Mouse (Mus musculus): ENCODE data around the gene Meiob. TPM values are rescaled to one million over a fixed set of nuclear protein-coding genes. Genes with fewer than 3 reads are reported as not detected.

The Meiob gene
- polyA plus RNA-seq, 1 experiment from 2014 or later, result not detected

- H3K9ac ChIP-seq (ENCODE audit: low read depth, low read length), result peak overlapping the region; percentile 88
- H3K36me3 ChIP-seq (ENCODE audit: control insufficient read depth, insufficient read depth, low read length), result peaks cover 21% of the 10 kb centered on the region; the same call in 1 of the 2 replicates
- H3K4me3 ChIP-seq (ENCODE audit: low read length), result peak overlapping the region; percentile 90
- no peaks in the 10 kb centered on the region for H3K27me3 ChIP-seq (replicated peaks; ENCODE audit: control insufficient read depth, insufficient read depth, low read length)
- H3K4me2 ChIP-seq (ENCODE audit: low read depth, low read length), result peak overlapping the region; percentile 95
- no peak for ATAC-seq
- H3K9me3 ChIP-seq (ENCODE audit: control insufficient read depth, low read length), result no peaks in the 10 kb centered on the region
- 60% methylated on average over 18 of the region's 18 CpGs for WGBS
- peaks cover 20% of the 10 kb centered on the region for H3K4me1 ChIP-seq (ENCODE audit: control insufficient read depth, insufficient read depth, low read length)
- no peak overlapping the region for H3K27ac ChIP-seq (ENCODE audit: low read length)
Observed at GRCm38 (mm10) chr17:24887291-24888080, 83.4 kb downstream of the Meiob start.

GRCm38 (mm10) chr17:24888862-24889261, 84.8 kb downstream of the Meiob start:
- no peak overlapping the region for H3K27ac ChIP-seq (ENCODE audit: low read length)

More at GRCm38 (mm10) chr17:24888862-24889261, 84.8 kb downstream of the Meiob start:
- Histone ChIP-seq H3K36me3 (ENCODE audit: control insufficient read depth, insufficient read depth, low read length) (peaks cover 28% of the 10 kb centered on the region), H3K9ac (ENCODE audit: low read depth, low read length) (no peak overlapping the region), H3K27me3 (replicated peaks; ENCODE audit: control insufficient read depth, insufficient read depth, low read length) (no peaks in the 10 kb centered on the region), H3K4me2 (ENCODE audit: low read depth, low read length) (no peak overlapping the region), H3K4me1 (ENCODE audit: control insufficient read depth, insufficient read depth, low read length) (peaks cover 24% of the 10 kb centered on the region), H3K9me3 (ENCODE audit: control insufficient read depth, low read length) (no peaks in the 10 kb centered on the region), H3K4me3 (ENCODE audit: low read length) (no peak overlapping the region)
- no peak for ATAC-seq
- WGBS, result 79% methylated on average over 3 of the region's 3 CpGs

Other genes with a start within 250 kb of the Meiob start
- gene Tsc2, start 171.7 kb upstream of the Meiob start, polyA plus RNA-seq (2015; fragmentation: Nextera tagmentation; extraction: Ambion mirVana), result 38.5 and 41.8 TPM in 2 replicates
- gene Nthl1, start 171.6 kb upstream of the Meiob start, polyA plus RNA-seq (2015; fragmentation: Nextera tagmentation; extraction: Ambion mirVana), result 17.2 and 18.1 TPM in 2 replicates
- 37.5 and 38.6 TPM in 2 replicates for gene Slc9a3r2, start 154.0 kb upstream of the Meiob start, polyA plus RNA-seq (2015; fragmentation: Nextera tagmentation; extraction: Ambion mirVana)
- 0.29 TPM in 1 of 2 replicates, not detected in the other for gene Npw, start 145.8 kb upstream of the Meiob start, polyA plus RNA-seq (2015; fragmentation: Nextera tagmentation; extraction: Ambion mirVana)
- 11.0 and 15.4 TPM in 2 replicates for gene Zfp598, start 134.6 kb upstream of the Meiob start, polyA plus RNA-seq (2015; fragmentation: Nextera tagmentation; extraction: Ambion mirVana)
- 6.0 and 6.9 TPM in 2 replicates for gene Syngr3, start 114.3 kb upstream of the Meiob start, polyA plus RNA-seq (2015; fragmentation: Nextera tagmentation; extraction: Ambion mirVana)
- gene Gfer, start 108.1 kb upstream of the Meiob start, polyA plus RNA-seq (2015; fragmentation: Nextera tagmentation; extraction: Ambion mirVana), result 47.3 and 48.5 TPM in 2 replicates
- gene Noxo1, start 108.1 kb upstream of the Meiob start, polyA plus RNA-seq (2015; fragmentation: Nextera tagmentation; extraction: Ambion mirVana), result 17.7 and 19.0 TPM in 2 replicates
- 63.5 and 68.4 TPM in 2 replicates for gene Tbl3, start 96.6 kb upstream of the Meiob start, polyA plus RNA-seq (2015; fragmentation: Nextera tagmentation; extraction: Ambion mirVana)
- 0.15 TPM in 1 of 2 replicates, not detected in the other for gene Rnf151, start 86.2 kb upstream of the Meiob start, polyA plus RNA-seq (2015; fragmentation: Nextera tagmentation; extraction: Ambion mirVana)
- gene Rps2, start 86.2 kb upstream of the Meiob start, polyA plus RNA-seq (2015; fragmentation: Nextera tagmentation; extraction: Ambion mirVana), result 1,425 and 1,515 TPM in 2 replicates
- 376 and 382 TPM in 2 replicates for gene Ndufb10, start 79.8 kb upstream of the Meiob start, polyA plus RNA-seq (2015; fragmentation: Nextera tagmentation; extraction: Ambion mirVana)
- not detected in 2 replicates for gene Rpl3l, start 76.5 kb upstream of the Meiob start, polyA plus RNA-seq (2015; fragmentation: Nextera tagmentation; extraction: Ambion mirVana)
- gene Msrb1, start 67.6 kb upstream of the Meiob start, polyA plus RNA-seq (2015; fragmentation: Nextera tagmentation; extraction: Ambion mirVana), result 28.8 and 32.8 TPM in 2 replicates
- 0.28 and 0.39 TPM in 2 replicates for gene Hs3st6, start 51.3 kb upstream of the Meiob start, polyA plus RNA-seq (2015; fragmentation: Nextera tagmentation; extraction: Ambion mirVana)
- 86.5 and 95.5 TPM in 2 replicates for gene Hagh, start 35.9 kb downstream of the Meiob start, polyA plus RNA-seq (2015; fragmentation: Nextera tagmentation; extraction: Ambion mirVana)
- gene Fahd1, start 46.1 kb downstream of the Meiob start, polyA plus RNA-seq (2015; fragmentation: Nextera tagmentation; extraction: Ambion mirVana), result 115 and 132 TPM in 2 replicates
- 6.2 and 7.4 TPM in 2 replicates for gene Igfals, start 61.7 kb downstream of the Meiob start, polyA plus RNA-seq (2015; fragmentation: Nextera tagmentation; extraction: Ambion mirVana)
- 58.9 and 61.3 TPM in 2 replicates for gene Nubp2, start 82.1 kb downstream of the Meiob start, polyA plus RNA-seq (2015; fragmentation: Nextera tagmentation; extraction: Ambion mirVana)
- gene Spsb3, start 82.4 kb downstream of the Meiob start, polyA plus RNA-seq (2015; fragmentation: Nextera tagmentation; extraction: Ambion mirVana), result 33.9 and 34.4 TPM in 2 replicates
- 28.3 and 33.0 TPM in 2 replicates for gene Eme2, start 90.8 kb downstream of the Meiob start, polyA plus RNA-seq (2015; fragmentation: Nextera tagmentation; extraction: Ambion mirVana)
- gene Mrps34, start 90.8 kb downstream of the Meiob start, polyA plus RNA-seq (2015; fragmentation: Nextera tagmentation; extraction: Ambion mirVana), result 121 and 129 TPM in 2 replicates
- gene Nme3, start 92.2 kb downstream of the Meiob start, polyA plus RNA-seq (2015; fragmentation: Nextera tagmentation; extraction: Ambion mirVana), result 76.8 and 77.1 TPM in 2 replicates
- gene Mapk8ip3, start 132.7 kb downstream of the Meiob start, polyA plus RNA-seq (2015; fragmentation: Nextera tagmentation; extraction: Ambion mirVana), result 20.2 and 21.8 TPM in 2 replicates
- gene Jpt2, start 156.4 kb downstream of the Meiob start, polyA plus RNA-seq (2015; fragmentation: Nextera tagmentation; extraction: Ambion mirVana), result 146 and 163 TPM in 2 replicates
- gene Cramp1l, start 211.5 kb downstream of the Meiob start, polyA plus RNA-seq (2015; fragmentation: Nextera tagmentation; extraction: Ambion mirVana), result 3.1 and 3.3 TPM in 2 replicates
- 12.7 and 12.9 TPM in 2 replicates for gene Ift140, start 211.8 kb downstream of the Meiob start, polyA plus RNA-seq (2015; fragmentation: Nextera tagmentation; extraction: Ambion mirVana)

All from intestine, embryonic 16.5 days (tissue).